Mouse (Mus musculus): ENCODE data around the gene Eefsec. TPM values are rescaled to one million over a fixed set of nuclear protein-coding genes. Genes with fewer than 3 reads are reported as not detected.

Gene Eefsec
- total RNA-seq, 2 experiments from 2014 or later, result 21.2 to 24.1 TPM

- peak; percentile 58 to 70 for DNase-seq (ENCODE audit: low spot score in 2 of 2)
These were observed 102.6 kb downstream of the Eefsec start for GRCm38 (mm10) chr6:88343485-88344450.

- no peak for DNase-seq (ENCODE audit: low spot score in 2 of 2)
These were observed 103.4 kb downstream of the Eefsec start for GRCm38 (mm10) chr6:88342965-88343364.

- no peak for DNase-seq (ENCODE audit: low spot score in 2 of 2)
These were observed 105.2 kb downstream of the Eefsec start for GRCm38 (mm10) chr6:88341182-88341581.

- DNase-seq (ENCODE audit: low spot score in 2 of 2), result no peak
These were observed 105.6 kb downstream of the Eefsec start for GRCm38 (mm10) chr6:88340761-88341160.

- no peak for DNase-seq (ENCODE audit: low spot score in 2 of 2)
These were observed 117.0 kb downstream of the Eefsec start for GRCm38 (mm10) chr6:88329336-88329735.

GRCm38 (mm10) chr6:88321879-88322278 is 124.5 kb downstream of the Eefsec start:
- DNase-seq (ENCODE audit: low spot score in 2 of 2), result no peak

- no peak for DNase-seq (ENCODE audit: low spot score in 2 of 2)
These were observed 125.1 kb downstream of the Eefsec start for GRCm38 (mm10) chr6:88321253-88321652.

GRCm38 (mm10) chr6:88319735-88320134 is 126.6 kb downstream of the Eefsec start:
- no peak for DNase-seq (ENCODE audit: low spot score in 2 of 2)

- DNase-seq (ENCODE audit: low spot score in 2 of 2), result no peak
These were observed 131.0 kb downstream of the Eefsec start for GRCm38 (mm10) chr6:88315295-88315694.

GRCm38 (mm10) chr6:88313937-88314336 is 132.4 kb downstream of the Eefsec start:
- no peak for DNase-seq (ENCODE audit: low spot score in 2 of 2)

- DNase-seq (ENCODE audit: low spot score in 2 of 2), result no peak
These were observed 134.7 kb downstream of the Eefsec start for GRCm38 (mm10) chr6:88311593-88311992.

- no peak for DNase-seq (ENCODE audit: low spot score in 2 of 2)
These were observed 140.1 kb downstream of the Eefsec start for GRCm38 (mm10) chr6:88306100-88306746.

GRCm38 (mm10) chr6:88301234-88301633 is 145.1 kb downstream of the Eefsec start:
- no peak for DNase-seq (ENCODE audit: low spot score in 2 of 2)

- DNase-seq (ENCODE audit: low spot score in 2 of 2), result no peak
These were observed 146.8 kb downstream of the Eefsec start for GRCm38 (mm10) chr6:88299491-88299890.

- DNase-seq (ENCODE audit: low spot score in 2 of 2), result no peak
These were observed 153.9 kb downstream of the Eefsec start for GRCm38 (mm10) chr6:88292274-88292909.

GRCm38 (mm10) chr6:88290129-88290766 is 156.1 kb downstream of the Eefsec start:
- no peak for DNase-seq (ENCODE audit: low spot score in 2 of 2)

- DNase-seq (ENCODE audit: low spot score in 2 of 2), result no peak
These were observed 168.2 kb downstream of the Eefsec start for GRCm38 (mm10) chr6:88278141-88278540.

- no peak for DNase-seq (ENCODE audit: low spot score in 2 of 2)
These were observed 169.1 kb downstream of the Eefsec start for GRCm38 (mm10) chr6:88277242-88277641.

- DNase-seq (ENCODE audit: low spot score in 2 of 2), result no peak
These were observed 170.1 kb downstream of the Eefsec start for GRCm38 (mm10) chr6:88276221-88276620.

- no peak for DNase-seq (ENCODE audit: low spot score in 2 of 2)
These were observed 171.7 kb downstream of the Eefsec start for GRCm38 (mm10) chr6:88274623-88275022.

- no peak for DNase-seq (ENCODE audit: low spot score in 2 of 2)
These were observed 178.4 kb downstream of the Eefsec start for GRCm38 (mm10) chr6:88267970-88268369.
